Mouse (Mus musculus) myocyte (in vitro differentiated cells): ENCODE results near the gene Tns2. TPM values are rescaled to one million over a fixed set of nuclear protein-coding genes. Genes with fewer than 3 reads are reported as not detected.

ENCODE experiments used
- H3K27me3 ChIP-seq: one replicate; pipeline ENCODE4 v1.6.1; 2011; ENCODE audit not compliant: control insufficient read depth, insufficient read depth, insufficient read length
- H3K36me3 ChIP-seq: one replicate; pipeline ENCODE4 v1.6.1; 2011; ENCODE audit not compliant: control insufficient read depth, insufficient read depth
- H3K4me2 ChIP-seq: one replicate; pipeline ENCODE4 v1.6.1; 2011; ENCODE audit warnings: low read depth, control low read depth
- H3K4me3 ChIP-seq: one replicate; pipeline ENCODE4 v1.5.1; 2011; ENCODE audit warnings: mild to moderate bottlenecking, control low read depth, moderate library complexity
- H3K79me2 ChIP-seq: one replicate; pipeline ENCODE4 v1.6.1; 2011; ENCODE audit not compliant: control insufficient read depth, insufficient read depth
- H3ac ChIP-seq: one replicate; pipeline ENCODE4 v1.6.1; 2011; ENCODE audit not compliant: control insufficient read depth, insufficient read length
- CEBPB ChIP-seq: IDR thresholded peaks from 2 replicates; pipeline ENCODE4 v1.6.1; 2011; ENCODE audit warnings: mild to moderate bottlenecking, moderate library complexity; ENCODE audit not compliant: poor library complexity, insufficient read depth, severe bottlenecking
- E2F4 ChIP-seq: IDR thresholded peaks from one replicate; pipeline ENCODE4 v1.6.1; 2011; ENCODE audit warnings: mild to moderate bottlenecking, control low read depth, moderate library complexity; ENCODE audit not compliant: insufficient read depth
- MAX ChIP-seq: IDR thresholded peaks from one replicate; pipeline ENCODE4 v1.6.1; 2011; ENCODE audit warnings: low read depth, mild to moderate bottlenecking, control low read depth
- MYOD1 ChIP-seq, 3 experiments: IDR thresholded peaks; one replicate each; pipeline ENCODE4 v1.6.1; 2011; ENCODE audit warnings: control low read depth in 2 of 3, low read depth in 2 of 3, mild to moderate bottlenecking in 2 of 3, moderate library complexity in 1 of 3; ENCODE audit not compliant: insufficient read length in 2 of 3, control insufficient read depth in 1 of 3
- MYOG ChIP-seq, 3 experiments: IDR thresholded peaks; one replicate each; pipeline ENCODE4 v1.6.1; 2011; ENCODE audit warnings: control low read depth in 2 of 3, low read depth in 2 of 3, mild to moderate bottlenecking in 2 of 3; ENCODE audit not compliant: insufficient read length in 2 of 3, control insufficient read depth in 1 of 3, insufficient read depth in 1 of 3
- POLR2A ChIP-seq: IDR thresholded peaks from one replicate; pipeline ENCODE4 v1.6.1; 2011; ENCODE audit warnings: low read depth, mild to moderate bottlenecking, control low read depth, moderate library complexity; ENCODE audit not compliant: insufficient read length
- POLR2AphosphoS2 ChIP-seq: IDR thresholded peaks from one replicate; pipeline ENCODE4 v1.6.1; 2011; ENCODE audit warnings: low read depth, control low read depth; ENCODE audit not compliant: insufficient read length
- REST ChIP-seq: IDR thresholded peaks from one replicate; pipeline ENCODE4 v1.6.1; 2011; ENCODE audit warnings: mild to moderate bottlenecking, control low read depth, moderate library complexity; ENCODE audit not compliant: insufficient read depth, insufficient read length
- SRF ChIP-seq: IDR thresholded peaks from one replicate; pipeline ENCODE4 v1.6.1; 2011; ENCODE audit warnings: low read depth; ENCODE audit not compliant: control insufficient read depth, insufficient read length
- TCF12 ChIP-seq: IDR thresholded peaks from one replicate; pipeline ENCODE4 v1.6.1; 2011; ENCODE audit warnings: mild to moderate bottlenecking, control low read depth; ENCODE audit not compliant: poor library complexity, insufficient read depth, severe bottlenecking
- TCF3 ChIP-seq: IDR thresholded peaks from one replicate; pipeline ENCODE4 v1.6.1; 2011; ENCODE audit warnings: low read depth, control low read depth; ENCODE audit not compliant: insufficient read length
- USF1 ChIP-seq: IDR thresholded peaks from one replicate; pipeline ENCODE4 v1.6.1; 2011; ENCODE audit warnings: low read depth, mild to moderate bottlenecking, control low read depth, moderate library complexity
- polyA plus RNA-seq: library from polyadenylated mRNA; unstranded; fragments of >200 nt; fragmentation: generic; extraction: Trizol; gene quantifications from one replicate; pipeline ENCODE4 v1.2.1, GENCODE M21; 2012; ENCODE audit warnings: missing spikeins

Gene Tns2
- polyA plus RNA-seq, 1 experiment = 128 TPM

DNA sequence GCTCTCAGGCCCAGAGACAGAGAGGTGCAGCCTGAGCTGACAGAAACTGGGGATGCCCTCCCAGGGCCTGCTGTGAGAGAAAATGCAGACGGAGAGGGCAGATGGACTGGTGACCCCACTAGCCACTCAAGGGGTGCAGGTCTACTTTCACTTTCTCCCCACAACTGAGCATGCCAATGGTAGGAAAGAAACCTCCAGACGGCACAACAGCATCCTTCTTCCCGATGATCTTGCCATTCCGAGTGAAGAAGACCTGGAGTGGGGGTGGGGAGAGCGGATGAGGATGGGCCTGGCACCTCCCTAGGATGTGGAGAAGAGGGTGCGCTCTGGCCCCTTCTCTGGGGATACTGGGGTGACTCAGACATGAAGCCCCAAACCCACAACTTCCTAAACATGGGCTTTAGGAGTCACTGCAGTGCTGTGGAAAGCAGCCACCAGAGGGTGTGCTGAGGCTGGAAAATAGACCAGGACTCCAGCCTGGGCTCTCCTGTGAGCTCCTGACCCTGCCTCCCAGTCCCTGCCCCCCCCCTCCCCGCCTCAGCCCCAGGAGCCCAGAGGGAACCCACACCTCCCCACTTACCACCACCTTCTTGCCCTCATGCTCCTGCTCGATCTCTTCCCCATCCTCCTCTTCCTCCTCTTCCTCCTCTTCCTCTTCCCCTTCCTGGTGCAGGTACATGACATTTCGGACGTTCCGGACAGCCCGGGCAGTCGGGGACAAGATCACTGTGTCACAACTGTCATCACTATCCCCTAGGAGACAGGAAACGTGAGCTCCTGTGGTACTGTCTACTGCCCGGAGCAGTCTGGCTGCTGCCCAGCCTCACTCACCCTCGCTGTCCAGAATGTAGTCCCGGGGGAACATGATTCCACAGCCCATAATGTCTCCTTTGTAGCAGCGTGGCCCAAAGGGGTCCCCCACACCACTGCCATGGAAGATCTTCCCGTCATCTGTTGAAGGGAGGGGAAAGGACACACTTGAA lies 17.5 kb downstream of the Tns2 start:
- H3K27me3 ChIP-seq = no peaks in the 10 kb centered on the region
- H3K4me3 ChIP-seq = no peak overlapping the region
- H3ac ChIP-seq = no peak overlapping the region
- H3K79me2 ChIP-seq = no peaks in the 10 kb centered on the region
- TF ChIP-seq E2F4 (no peak), CEBPB (no peak), MYOD1 (IDR thresholded peaks at IDR 0.05; ENCODE audit: control insufficient read depth in 1 of 3, insufficient read length in 2 of 3, low read depth in 2 of 3) (no peak), POLR2AphosphoS2 (peak; percentile 61), REST (no peak), SRF (no peak), MAX (no peak), TCF3 (no peak), POLR2A (peak; percentile 11), USF1 (no peak), MYOG (IDR thresholded peaks at IDR 0.05; ENCODE audit: control insufficient read depth in 1 of 3, insufficient read depth in 1 of 3, insufficient read length in 2 of 3, low read depth in 2 of 3) (no peak)
- H3K36me3 ChIP-seq = peaks cover 46% of the 10 kb centered on the region
- H3K4me2 ChIP-seq = no peak overlapping the region

DNA sequence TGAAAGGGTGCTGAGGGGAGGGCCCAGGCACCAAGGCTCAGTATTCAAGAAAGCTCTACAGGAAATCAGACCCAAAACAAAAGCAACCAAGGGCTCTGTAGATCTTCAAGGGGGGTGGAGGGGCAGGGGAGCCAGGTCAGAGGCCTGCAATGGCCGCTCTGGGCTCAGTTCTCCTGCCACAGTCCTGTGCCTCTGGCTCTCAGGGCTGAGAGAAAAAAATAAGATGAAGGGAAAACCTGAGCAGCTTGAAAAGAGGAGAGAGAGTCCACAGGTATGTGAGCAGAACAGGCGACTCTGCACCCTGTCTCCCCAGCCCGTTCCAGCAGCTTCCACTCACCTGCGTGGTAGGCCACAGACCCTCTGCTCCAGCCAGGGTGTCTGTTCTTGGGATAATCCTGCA lies 18.4 kb downstream of the Tns2 start:
- Histone ChIP-seq H3K79me2 (no peaks in the 10 kb centered on the region), H3K4me2 (no peak overlapping the region), H3K4me3 (no peak overlapping the region), H3ac (no peak overlapping the region), H3K36me3 (peaks cover 38% of the 10 kb centered on the region), H3K27me3 (no peaks in the 10 kb centered on the region)
- no peak for TF ChIP-seq CEBPB
- TF ChIP-seq POLR2AphosphoS2 = peak; percentile 69

DNA sequence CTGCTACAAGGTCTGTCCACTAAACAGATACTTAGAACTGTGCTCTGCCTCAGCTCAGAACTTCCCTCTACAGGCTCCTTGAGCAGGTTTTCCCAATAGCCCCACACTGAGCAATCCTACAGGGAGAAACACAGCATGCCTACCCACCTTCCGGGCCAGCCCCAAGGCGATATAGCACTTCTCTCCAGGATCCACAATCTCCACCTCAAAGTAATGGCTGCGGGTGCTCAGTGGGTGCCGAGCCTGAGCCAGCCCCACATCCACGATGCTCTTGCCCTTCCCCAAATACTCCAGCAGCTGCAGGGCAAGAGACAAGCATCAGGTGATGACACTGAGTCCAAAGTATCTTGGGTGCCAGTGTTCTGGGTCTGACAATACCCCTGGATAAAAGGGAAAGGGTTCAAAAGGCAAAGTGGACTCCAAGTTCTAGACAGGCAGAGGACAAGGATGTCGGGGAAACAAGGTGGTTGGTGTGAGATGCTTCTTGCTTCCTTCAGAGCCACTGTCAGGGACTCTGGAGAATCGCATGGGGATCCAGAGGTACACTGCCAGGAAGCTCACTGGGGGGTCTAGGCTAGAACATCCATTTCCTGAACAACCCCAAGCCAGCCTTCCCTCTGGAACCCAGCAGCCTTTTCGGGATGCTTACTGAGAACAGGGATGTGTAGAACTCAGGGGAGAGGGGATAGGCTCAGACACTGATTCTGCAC lies 19.1 kb downstream of the Tns2 start:
- no peak overlapping the region for H3ac ChIP-seq
- no peak for TF ChIP-seq POLR2AphosphoS2
- no peak for TF ChIP-seq MAX
- TF ChIP-seq REST = no peak
- TF ChIP-seq MYOG (IDR thresholded peaks at IDR 0.05; ENCODE audit: control insufficient read depth in 1 of 3, insufficient read depth in 1 of 3, insufficient read length in 2 of 3, low read depth in 2 of 3) = no peak
- TF ChIP-seq POLR2A = no peak
- no peak for TF ChIP-seq SRF
- no peak for TF ChIP-seq TCF12
- no peak for TF ChIP-seq CEBPB
- no peak for TF ChIP-seq MYOD1 (IDR thresholded peaks at IDR 0.05; ENCODE audit: control insufficient read depth in 1 of 3, insufficient read length in 2 of 3, low read depth in 2 of 3)
- TF ChIP-seq E2F4 = no peak
- no peak for TF ChIP-seq USF1
- TF ChIP-seq TCF3 = no peak
- no peak overlapping the region for H3K4me2 ChIP-seq
- peaks cover 31% of the 10 kb centered on the region for H3K36me3 ChIP-seq
- H3K79me2 ChIP-seq = no peaks in the 10 kb centered on the region
- no peak overlapping the region for H3K4me3 ChIP-seq
- H3K27me3 ChIP-seq = no peaks in the 10 kb centered on the region

DNA sequence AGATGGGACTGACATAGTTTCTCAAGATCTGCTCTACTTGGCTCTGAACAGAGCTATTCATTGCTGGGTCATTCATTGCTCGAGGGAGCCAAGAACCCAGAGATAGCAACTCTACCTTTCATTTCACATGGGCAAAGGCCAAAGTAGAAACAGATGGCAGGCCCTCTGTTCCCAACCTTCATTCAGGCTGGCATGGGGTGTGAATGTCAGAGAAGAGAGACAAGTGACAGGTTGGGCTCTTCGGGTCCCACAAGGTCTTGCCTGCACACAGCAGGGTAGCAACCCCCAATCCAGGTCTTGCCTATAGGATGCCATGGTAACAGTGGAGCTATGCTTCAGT lies 19.6 kb downstream of the Tns2 start:
- Histone ChIP-seq H3K36me3 (peaks cover 31% of the 10 kb centered on the region), H3ac (no peak overlapping the region), H3K4me3 (no peak overlapping the region), H3K4me2 (no peak overlapping the region), H3K79me2 (no peaks in the 10 kb centered on the region), H3K27me3 (no peaks in the 10 kb centered on the region)
- TF ChIP-seq SRF = no peak
- TF ChIP-seq MYOD1 (IDR thresholded peaks at IDR 0.05; ENCODE audit: control insufficient read depth in 1 of 3, insufficient read length in 2 of 3, low read depth in 2 of 3) = no peak
- no peak for TF ChIP-seq TCF3
- no peak for TF ChIP-seq CEBPB
- no peak for TF ChIP-seq POLR2A
- no peak for TF ChIP-seq POLR2AphosphoS2
- TF ChIP-seq MYOG (IDR thresholded peaks at IDR 0.05; ENCODE audit: control insufficient read depth in 1 of 3, insufficient read depth in 1 of 3, insufficient read length in 2 of 3, low read depth in 2 of 3) = no peak
- TF ChIP-seq USF1 = no peak
- no peak for TF ChIP-seq REST
- no peak for TF ChIP-seq MAX
- TF ChIP-seq TCF12 = no peak
- TF ChIP-seq E2F4 = no peak
